Mouse (Mus musculus): ENCODE data around the gene Trim2.

The Trim2 gene

DNA sequence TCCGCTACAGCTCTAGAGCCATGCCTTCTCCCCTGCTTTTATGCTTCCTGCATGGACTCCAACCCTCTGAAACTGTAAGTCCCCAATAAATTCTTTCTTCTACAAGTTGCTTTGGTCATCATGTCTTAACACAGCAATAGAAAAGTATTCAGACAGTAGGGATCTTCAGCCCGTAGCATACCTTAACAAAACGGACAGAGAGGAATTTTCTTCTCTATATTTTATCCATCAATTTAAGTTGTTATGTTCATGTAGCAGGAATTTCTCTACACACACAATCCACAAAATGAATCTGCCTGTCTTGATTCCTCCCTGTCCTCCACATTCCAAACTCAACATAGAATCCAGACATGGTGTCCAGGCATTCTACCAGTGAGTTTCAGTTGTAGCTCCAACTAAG, at the start of gene Trim2:
Gene Trim2, minus strand, starts transcription at position 101 of the 400 bp plus-strand sequence.
- no peak for DNase-seq

GRCm38 (mm10) chr3:84355930-84356689, 49.4 kb upstream of the Trim2 start:
- DNase-seq = peak; percentile 38

- peak; percentile 78 for DNase-seq
Measured at GRCm38 (mm10) chr3:84352353-84353034, 45.8 kb upstream of the Trim2 start.

- no peak for DNase-seq
Measured at GRCm38 (mm10) chr3:84350311-84350710, 43.6 kb upstream of the Trim2 start.

GRCm38 (mm10) chr3:84349771-84350170, 43.1 kb upstream of the Trim2 start:
- no peak for DNase-seq

- DNase-seq = no peak
Measured at GRCm38 (mm10) chr3:84347426-84347825, 40.7 kb upstream of the Trim2 start.

DNA sequence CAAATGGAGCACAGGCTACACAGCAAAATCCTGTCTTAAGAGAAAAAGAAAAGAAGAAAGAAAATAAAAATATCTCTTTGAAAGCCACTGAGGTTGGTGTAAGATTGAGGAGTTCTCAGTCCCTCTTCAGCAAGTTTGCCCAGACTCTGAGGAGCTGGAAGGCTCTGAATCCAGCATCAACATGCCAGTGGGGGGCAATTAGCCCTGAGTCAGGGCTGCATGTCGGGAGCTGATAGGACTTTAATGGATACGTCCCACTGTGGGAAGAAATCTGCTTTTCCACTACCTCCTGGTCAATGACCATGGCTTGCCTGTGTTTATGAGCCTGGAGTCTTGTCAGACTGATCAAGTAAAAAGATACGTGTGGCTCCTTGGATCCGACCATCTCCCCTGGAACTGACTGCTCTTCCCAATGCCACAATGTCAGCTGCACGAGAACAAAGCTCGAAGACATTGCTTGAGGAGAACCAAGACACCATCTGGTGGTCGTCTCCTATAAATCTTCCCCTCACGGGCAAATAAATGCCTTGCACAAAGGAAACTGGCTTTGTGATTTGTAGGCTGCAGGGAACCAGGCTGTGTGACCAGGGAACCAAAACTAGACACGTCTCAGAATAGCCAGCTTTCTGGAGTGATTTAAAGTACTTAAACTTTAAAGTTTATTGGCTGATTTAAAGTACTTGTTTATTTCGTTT, 39.9 kb upstream of the Trim2 start:
- no peak for DNase-seq

DNA sequence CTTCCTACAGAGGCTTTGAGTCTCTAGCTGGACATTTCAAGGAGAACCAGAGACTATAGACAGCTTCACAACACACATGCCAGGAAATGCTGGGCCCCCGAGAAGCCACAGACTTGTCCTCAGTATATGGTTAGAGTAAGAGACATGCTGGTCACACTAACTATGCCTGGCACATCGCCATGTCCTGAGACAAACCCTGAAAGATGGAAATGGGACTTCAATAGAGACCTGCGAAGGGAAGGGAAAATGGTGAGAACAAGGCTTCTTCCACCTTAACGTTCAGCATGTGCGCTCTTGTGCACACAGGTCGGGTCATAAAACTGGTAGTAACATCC, 38.9 kb upstream of the Trim2 start:
- no peak for DNase-seq

- DNase-seq = peak; percentile 76
Measured at GRCm38 (mm10) chr3:84344725-84345645, 38.3 kb upstream of the Trim2 start.

GRCm38 (mm10) chr3:84343101-84343500, 36.4 kb upstream of the Trim2 start:
- DNase-seq = no peak

GRCm38 (mm10) chr3:84341811-84342210, 35.1 kb upstream of the Trim2 start:
- DNase-seq = no peak

DNA sequence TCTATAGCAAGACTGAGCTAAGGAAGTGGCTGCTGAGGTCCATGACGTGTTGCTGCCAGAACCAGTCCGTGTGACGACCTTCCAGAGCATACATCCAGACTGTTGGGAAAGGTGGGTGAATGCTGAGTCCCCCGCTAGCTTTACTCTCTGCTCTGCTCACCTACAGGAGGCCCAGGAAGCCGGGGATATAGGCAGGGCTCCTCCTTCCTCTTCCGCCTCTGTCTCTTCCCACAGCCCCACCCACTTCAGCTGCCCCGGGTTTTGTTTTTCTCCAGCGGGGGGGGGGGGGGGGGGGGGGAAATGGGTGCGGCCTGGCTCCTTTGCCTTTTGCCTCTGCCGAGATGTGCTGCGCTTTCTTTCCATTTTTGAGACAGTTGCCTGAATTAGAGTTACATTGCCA, 30.9 kb upstream of the Trim2 start:
- peak; percentile 44 for DNase-seq

GRCm38 (mm10) chr3:84336342-84336741, 29.7 kb upstream of the Trim2 start:
- no peak for DNase-seq

DNA sequence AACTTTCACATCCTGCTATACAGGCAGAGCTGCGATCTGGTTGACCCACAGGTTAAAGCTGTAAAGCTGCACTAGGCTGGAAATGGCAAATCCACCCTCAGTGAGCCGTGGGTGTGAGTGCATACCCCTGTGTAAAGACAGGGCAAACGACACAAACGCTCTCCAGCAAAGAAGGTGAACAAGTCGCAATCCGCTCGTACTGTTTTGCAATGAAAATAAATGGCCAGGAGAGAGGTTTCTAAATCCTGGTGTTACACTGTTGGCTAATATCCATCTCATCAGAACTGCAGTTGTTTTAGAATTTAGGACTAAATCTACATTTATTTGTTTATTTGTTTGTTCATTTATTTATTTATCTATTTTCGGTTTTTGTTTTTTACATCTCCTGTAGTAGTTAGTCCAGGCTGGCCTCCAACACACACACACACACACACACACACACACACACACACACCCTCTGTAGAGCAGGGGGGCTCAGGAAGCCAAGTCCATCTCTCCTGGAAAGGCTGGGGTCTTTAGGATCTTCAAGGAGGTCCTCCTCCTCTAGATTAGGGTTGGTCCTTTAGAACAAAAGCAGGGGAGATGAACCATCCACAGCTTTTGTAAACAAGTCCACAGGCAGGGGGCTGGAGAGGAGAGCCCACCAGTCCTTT, 28.9 kb upstream of the Trim2 start:
- DNase-seq = no peak

GRCm38 (mm10) chr3:84334771-84335420, 28.2 kb upstream of the Trim2 start:
- DNase-seq = no peak

- DNase-seq = peak; percentile 62
Measured at GRCm38 (mm10) chr3:84333400-84334349, 27.0 kb upstream of the Trim2 start.

- no peak for DNase-seq
Measured at GRCm38 (mm10) chr3:84330210-84330609, 23.5 kb upstream of the Trim2 start.

DNA sequence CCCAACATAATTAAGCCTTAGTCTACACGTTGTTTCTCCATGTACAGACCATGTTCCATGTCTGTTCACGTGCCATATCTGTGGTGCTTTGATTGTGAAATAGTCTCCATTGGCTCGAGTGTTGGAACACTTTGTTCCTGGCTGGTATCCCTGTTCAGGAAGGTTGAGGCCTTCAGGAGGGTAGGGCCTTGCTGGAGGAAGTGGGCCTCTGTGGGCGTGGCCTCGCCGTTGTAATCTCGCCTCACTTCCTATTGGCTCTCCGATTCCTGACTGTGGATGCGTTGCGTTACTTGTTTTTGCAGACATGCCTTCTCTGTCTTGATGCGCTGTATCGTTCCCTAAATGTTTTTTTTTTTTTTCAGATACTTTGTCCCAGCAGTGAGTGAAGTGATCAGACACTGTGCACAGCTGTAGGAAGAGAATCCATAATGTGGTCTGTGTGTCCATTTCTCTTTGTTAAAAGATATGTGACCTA, 18.3 kb upstream of the Trim2 start:
- no peak for DNase-seq

DNA sequence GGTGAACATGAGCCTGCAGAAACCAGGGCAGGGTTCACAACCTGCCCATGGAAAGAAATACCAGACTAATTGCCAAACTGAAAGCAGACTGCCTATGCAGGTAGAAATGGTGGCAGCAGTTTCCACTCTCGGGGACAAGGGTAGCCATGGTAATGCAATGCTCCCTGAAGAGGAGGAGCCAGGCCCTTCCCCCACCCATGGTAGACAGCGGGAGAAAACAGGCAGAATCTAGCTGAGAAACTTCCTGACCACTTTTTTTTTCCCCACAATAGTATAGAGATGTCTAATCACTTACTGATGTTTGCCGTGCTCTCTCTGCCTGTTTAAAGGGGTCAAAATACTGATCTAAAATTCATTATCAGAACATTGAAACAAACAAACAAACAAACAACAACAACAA, 17.8 kb upstream of the Trim2 start:
- DNase-seq = no peak

- no peak for DNase-seq
Measured at GRCm38 (mm10) chr3:84324000-84324399, 17.3 kb upstream of the Trim2 start.
